Mouse (Mus musculus): Measurements from ENCODE around the gene Esr2.
"Not testable (repeated sequence)": the region's sequence is repeated elsewhere in the genome, so short reads cannot be mapped to it uniquely, and the experiment has no call there.

The Esr2 gene

GRCm38 (mm10) chr12:76177000-76177863 is at the start of gene Esr2:
Esr2 (minus strand) TSS chr12:76177259.
- CTCF ChIA-PET, result interaction anchor here (0.7 kb wide), 5 partner anchors 14 to 785 kb away, joined by 5 to 7 read pairs (median 7); no protein-coding TSS in a partner anchor

- CTCF ChIA-PET, result not testable (repeated sequence)
Measured at GRCm38 (mm10) chr12:76222104-76222503, 45.0 kb upstream of the Esr2 start.

- CTCF ChIA-PET, result no interaction called here
Measured at GRCm38 (mm10) chr12:76216716-76217115, 39.7 kb upstream of the Esr2 start.

GRCm38 (mm10) chr12:76215121-76215520 is 38.1 kb upstream of the Esr2 start:
- CTCF ChIA-PET, result no interaction called here

- CTCF ChIA-PET, result interaction anchor here (0.6 kb wide), 1 partner anchor 12 kb away, joined by 3 read pairs; no protein-coding TSS in a partner anchor
Measured at GRCm38 (mm10) chr12:76209429-76209974, 32.4 kb upstream of the Esr2 start.

- CTCF ChIA-PET, result no interaction called here
Measured at GRCm38 (mm10) chr12:76200326-76200725, 23.3 kb upstream of the Esr2 start.

GRCm38 (mm10) chr12:76197071-76197470 is 20.0 kb upstream of the Esr2 start:
- CTCF ChIA-PET, result interaction anchor here (0.5 to 1.1 kb wide), 4 partner anchors 13 to 526 kb away, joined by 3 to 5 read pairs (median 3); no protein-coding TSS in a partner anchor

GRCm38 (mm10) chr12:76196709-76197054 is 19.6 kb upstream of the Esr2 start:
- CTCF ChIA-PET, result interaction anchor here (0.8 to 1.1 kb wide), 3 partner anchors 15 to 526 kb away, joined by 3 to 5 read pairs (median 3); no protein-coding TSS in a partner anchor

- CTCF ChIA-PET, result interaction anchor here (0.9 kb wide), 1 partner anchor 14 kb away, joined by 3 read pairs; no protein-coding TSS in a partner anchor
Measured at GRCm38 (mm10) chr12:76195912-76196708, 19.1 kb upstream of the Esr2 start.

GRCm38 (mm10) chr12:76194526-76194925 is 17.5 kb upstream of the Esr2 start:
- CTCF ChIA-PET, result no interaction called here

- CTCF ChIA-PET, result interaction anchor here (0.6 to 0.7 kb wide), 4 partner anchors 10 to 332 kb away, joined by 3 to 7 read pairs (median 4); partner anchors contain the start of gene Esr2
Measured at GRCm38 (mm10) chr12:76190940-76191339, 13.9 kb upstream of the Esr2 start.

- CTCF ChIA-PET, result interaction anchor here (0.6 kb wide), 1 partner anchor 10 kb away, joined by 5 read pairs; no protein-coding TSS in a partner anchor
Measured at GRCm38 (mm10) chr12:76187849-76188248, 10.8 kb upstream of the Esr2 start.

GRCm38 (mm10) chr12:76186473-76186872 is 9.4 kb upstream of the Esr2 start:
- CTCF ChIA-PET, result no interaction called here

- CTCF ChIA-PET, result no interaction called here
Measured at GRCm38 (mm10) chr12:76185167-76185816, 8.2 kb upstream of the Esr2 start.

GRCm38 (mm10) chr12:76184271-76184670 is 7.2 kb upstream of the Esr2 start:
- CTCF ChIA-PET, result no interaction called here

GRCm38 (mm10) chr12:76182831-76183230 is 5.8 kb upstream of the Esr2 start:
- CTCF ChIA-PET, result no interaction called here

GRCm38 (mm10) chr12:76181471-76181870 is 4.4 kb upstream of the Esr2 start:
- CTCF ChIA-PET, result interaction anchor here (1.0 to 1.1 kb wide), 2 partner anchors 10 to 15 kb away, joined by 3 to 4 read pairs; no protein-coding TSS in a partner anchor

- CTCF ChIA-PET, result interaction anchor here (0.6 to 0.7 kb wide), 2 partner anchors 110 to 713 kb away, joined by 3 to 6 read pairs; no protein-coding TSS in a partner anchor
Measured at GRCm38 (mm10) chr12:76180442-76180841, 3.4 kb upstream of the Esr2 start.

- CTCF ChIA-PET, result no interaction called here
Measured at GRCm38 (mm10) chr12:76179527-76179926, 2.5 kb upstream of the Esr2 start.

- CTCF ChIA-PET, result interaction anchor here (0.6 kb wide), 1 partner anchor 56 kb away, joined by 3 read pairs; no protein-coding TSS in a partner anchor
Measured at GRCm38 (mm10) chr12:76179051-76179450, 2.0 kb upstream of the Esr2 start.
